Mouse (Mus musculus) bone marrow, adult 2 months (tissue): ENCODE measurements at regions not wholly inside any gene's neighbourhood (a gene's known extent, or its start where the extent isn't known, plus 50 kb on each side); places are given as distances from the start of the nearest gene placed in this dataset.

ENCODE experiments used
- H3K27ac ChIP-seq: fragments of 200-500 bp; 2 replicates; pipeline ENCODE4 v1.5.1; 2012; ENCODE audit warnings: low read depth, mild to moderate bottlenecking, control low read depth, inconsistent platforms, low read length; ENCODE audit not compliant: control insufficient read depth, poor library complexity, insufficient read depth
- H3K4me1 ChIP-seq: fragments of 200-500 bp; 2 replicates; pipeline ENCODE4 v1.6.1; 2011; ENCODE audit warnings: low read length; ENCODE audit not compliant: control insufficient read depth, insufficient read depth
- H3K4me3 ChIP-seq: fragments of 200-500 bp; replicated peaks from 2 replicates; pipeline ENCODE3; 2011; ENCODE audit warnings: mild to moderate bottlenecking, low read depth, low read length, control low read depth; ENCODE audit not compliant: control insufficient read depth
- CTCF ChIP-seq: fragments of 200-500 bp; IDR thresholded peaks from 2 replicates; pipeline ENCODE4 v1.5.1; 2011; ENCODE audit warnings: low read length, control low read depth; ENCODE audit not compliant: control insufficient read depth, insufficient read depth
- POLR2A ChIP-seq: fragments of 200-500 bp; IDR thresholded peaks from 2 replicates; pipeline ENCODE4 v1.6.1; 2011; ENCODE audit warnings: low read depth, mild to moderate bottlenecking, control low read depth, low read length, borderline replicate concordance; ENCODE audit not compliant: control insufficient read depth
- WGBS: fragments of 180-500 bp; shearing (Covaris S2); methylation state at CpG from one replicate; pipeline ENCODE4 v1.1.7; 2018; 5-methylcytosine and 5-hydroxymethylcytosine counted together

DNA sequence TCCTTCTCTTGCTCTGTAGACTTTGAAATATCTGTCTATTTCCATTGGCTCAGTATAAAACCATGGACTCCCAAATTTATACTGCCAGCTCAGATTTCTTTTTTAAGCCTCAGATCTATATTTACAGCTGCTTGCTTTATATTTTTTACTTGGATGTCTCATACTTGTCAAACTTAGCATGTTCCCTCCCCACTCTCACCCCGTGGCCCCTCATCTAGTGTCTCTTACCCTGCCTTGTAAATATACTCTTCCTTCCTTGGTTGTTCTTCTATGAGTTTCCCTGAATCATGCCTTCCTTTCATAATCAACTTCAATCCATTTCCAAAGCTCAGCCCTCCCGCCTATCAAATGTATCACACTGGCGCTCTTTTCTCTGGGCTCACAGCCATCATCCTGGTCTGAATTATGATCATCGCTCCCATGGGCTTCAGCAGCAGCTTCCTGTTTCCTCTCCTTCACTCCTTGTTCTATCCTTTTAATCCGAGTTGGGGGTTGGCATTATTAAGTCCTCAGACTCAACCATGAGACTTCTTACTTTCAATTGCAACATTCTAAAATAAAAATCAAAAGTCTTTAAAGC, 177.0 kb upstream of the Cnr1 start:
- Histone ChIP-seq H3K27ac (no peak overlapping the region), H3K4me3 (no peak overlapping the region), H3K4me1 (no peaks in the 10 kb centered on the region)
- TF ChIP-seq CTCF (no peak), POLR2A (no peak)
- 77% methylated on average over 5 of the region's 5 CpGs for WGBS

DNA sequence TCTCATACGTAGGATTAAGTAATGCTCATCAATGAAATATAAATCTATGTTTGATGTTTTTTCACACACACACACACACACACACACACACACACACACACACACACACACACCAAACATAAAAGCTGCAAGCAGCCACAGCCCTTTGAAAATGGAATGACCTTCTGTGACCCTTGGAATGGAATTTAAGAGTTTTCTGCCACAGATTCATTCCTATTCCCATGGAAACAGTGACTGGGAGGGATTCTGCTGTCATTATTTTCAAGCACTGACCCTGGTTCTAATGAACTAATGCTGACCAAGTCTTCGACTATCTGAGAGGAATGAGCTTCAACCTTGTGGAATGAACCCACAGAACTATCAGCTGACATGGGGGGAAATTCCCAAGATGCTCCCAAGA, 156.7 kb upstream of the Cnr1 start:
- no peak overlapping the region for H3K4me3 ChIP-seq
- TF ChIP-seq POLR2A (no peak), CTCF (no peak)
- no peak overlapping the region for H3K27ac ChIP-seq
- WGBS: 77% methylated on average over 2 of the region's 2 CpGs
- H3K4me1 ChIP-seq: no peaks in the 10 kb centered on the region

DNA sequence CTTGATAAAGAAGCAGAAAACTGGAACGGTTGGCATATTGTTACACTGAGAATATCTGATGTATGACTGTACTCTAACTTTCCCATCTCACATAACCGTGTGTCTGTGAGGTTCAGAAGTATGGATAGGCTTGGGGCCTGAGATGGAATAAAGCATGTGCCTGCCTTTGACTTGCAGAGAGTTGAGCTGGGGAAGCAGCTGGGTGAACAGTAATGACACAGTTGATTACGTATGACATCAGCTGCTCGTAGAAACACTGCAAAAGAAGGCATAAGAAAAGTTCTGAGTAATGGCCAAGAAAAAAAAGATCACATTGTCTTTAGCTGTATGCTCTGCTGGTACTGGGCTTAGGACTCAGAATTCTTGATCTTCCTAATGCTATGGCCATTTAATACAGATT, 138.4 kb upstream of the Cnr1 start:
- WGBS: 84% methylated on average over 4 of the region's 4 CpGs
- Histone ChIP-seq H3K27ac (no peak overlapping the region), H3K4me3 (no peak overlapping the region), H3K4me1 (no peaks in the 10 kb centered on the region)
- no peak for TF ChIP-seq CTCF
- TF ChIP-seq POLR2A: no peak

DNA sequence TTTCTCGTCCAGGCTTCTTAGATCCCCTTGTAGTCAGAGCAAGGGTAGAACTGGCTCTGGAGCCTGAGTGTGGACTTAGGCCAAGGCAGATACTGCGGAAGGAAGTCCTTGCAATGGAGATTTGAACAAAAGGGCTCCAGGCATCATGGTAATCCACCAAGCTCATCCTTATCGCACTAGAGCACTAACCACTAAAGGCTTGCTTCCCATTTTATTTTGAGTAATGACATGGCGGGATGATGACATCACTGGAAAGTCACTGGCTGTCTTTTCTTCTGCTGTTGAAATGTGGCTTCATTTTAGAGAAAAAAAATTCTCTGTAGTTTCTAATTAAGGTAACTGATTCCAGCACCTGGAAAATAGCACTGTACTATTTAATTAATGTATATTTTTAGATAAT, 137.4 kb upstream of the Cnr1 start:
- Histone ChIP-seq H3K4me3 (no peak overlapping the region), H3K4me1 (no peaks in the 10 kb centered on the region), H3K27ac (no peak overlapping the region)
- 55% methylated on average over 4 of the region's 4 CpGs for WGBS
- TF ChIP-seq CTCF (no peak), POLR2A (no peak)

DNA sequence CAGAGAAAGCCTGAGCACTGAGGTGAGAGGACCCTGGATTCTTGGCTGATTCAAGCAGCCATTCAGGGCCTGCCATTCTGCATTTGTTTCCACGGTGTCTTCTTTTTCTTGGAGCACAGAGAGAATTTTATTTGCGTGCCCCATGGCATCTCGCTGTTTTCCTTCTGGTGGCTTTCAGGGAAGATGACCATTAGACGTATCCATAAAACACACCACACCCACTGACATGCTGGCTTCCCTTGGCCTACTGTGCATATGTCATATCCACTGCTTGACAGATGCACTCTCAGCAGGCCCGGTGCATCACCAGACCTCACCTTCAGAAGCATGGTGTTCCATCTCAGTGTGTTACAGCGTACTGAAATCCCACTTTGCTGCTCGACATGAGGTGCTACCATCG, 131.0 kb upstream of the Cnr1 start:
- WGBS: 88% methylated on average over 8 of the region's 8 CpGs
- no peaks in the 10 kb centered on the region for H3K4me1 ChIP-seq
- no peak overlapping the region for H3K4me3 ChIP-seq
- H3K27ac ChIP-seq: no peak overlapping the region
- TF ChIP-seq CTCF (no peak), POLR2A (no peak)

DNA sequence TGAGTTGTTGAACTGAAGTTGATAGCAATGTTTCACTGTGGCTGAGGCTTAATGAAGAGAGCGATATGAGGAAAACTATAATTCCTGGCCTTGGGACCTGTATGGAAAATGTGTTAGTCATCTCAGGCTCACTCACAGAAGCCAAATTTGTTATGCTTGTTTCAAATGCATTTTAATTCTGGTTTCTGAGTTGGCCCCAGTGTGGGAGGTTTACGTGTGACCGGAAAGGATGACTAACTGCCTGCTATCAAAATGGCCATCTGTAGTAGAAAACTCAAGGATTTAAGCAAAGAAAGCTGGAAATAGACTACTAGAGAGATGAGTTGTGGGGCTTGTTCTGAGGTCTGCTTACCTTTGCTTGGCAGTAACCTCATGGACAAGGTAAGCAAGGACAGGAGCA, 128.9 kb upstream of the Cnr1 start:
- WGBS: 92% methylated on average over 3 of the region's 3 CpGs
- Histone ChIP-seq H3K4me3 (no peak overlapping the region), H3K27ac (no peak overlapping the region), H3K4me1 (no peaks in the 10 kb centered on the region)
- TF ChIP-seq CTCF (no peak), POLR2A (no peak)

DNA sequence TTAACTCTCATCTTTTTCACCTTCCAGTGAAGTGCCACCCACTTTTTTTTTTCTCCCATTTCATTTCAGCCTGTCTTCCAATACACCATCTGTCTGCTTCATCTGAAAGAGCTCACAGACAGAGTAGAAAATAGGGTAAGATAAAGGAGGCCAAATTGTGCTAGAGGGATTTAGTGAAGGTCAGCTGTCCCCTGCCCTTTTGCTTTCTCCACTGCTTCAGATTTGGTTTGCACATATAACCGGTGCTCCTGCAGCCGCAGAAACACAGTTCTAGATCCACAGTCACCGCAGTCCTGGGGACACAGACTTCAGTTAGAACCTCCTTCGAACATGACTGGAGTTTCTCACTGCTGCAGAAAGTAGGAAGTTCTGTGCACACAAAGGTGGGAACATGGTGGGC, 126.4 kb upstream of the Cnr1 start:
- whole genome bisulfite sequencing: 87% methylated on average over 4 of the region's 4 CpGs
- TF ChIP-seq POLR2A (no peak), CTCF (no peak)
- Histone ChIP-seq H3K27ac (no peak overlapping the region), H3K4me3 (no peak overlapping the region), H3K4me1 (no peaks in the 10 kb centered on the region)

DNA sequence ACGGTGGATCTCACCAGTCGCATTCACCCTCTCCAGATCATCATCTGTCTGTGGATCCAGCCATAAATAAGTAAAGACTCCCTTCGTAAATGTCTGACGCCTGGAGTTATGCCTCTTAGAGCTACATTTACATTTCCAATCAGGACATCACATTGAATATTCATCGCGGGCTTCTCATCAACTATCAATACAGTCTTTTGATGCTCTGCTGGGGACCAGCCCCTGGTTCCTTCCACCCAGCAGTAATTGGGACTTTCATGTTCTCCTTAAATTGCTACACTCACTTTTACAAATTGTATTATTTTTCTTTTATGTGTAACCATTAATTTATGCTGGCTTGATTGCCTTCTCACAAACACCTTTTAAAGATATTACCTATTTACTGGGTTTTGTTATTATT, 125.7 kb upstream of the Cnr1 start:
- TF ChIP-seq CTCF: no peak
- no peak for TF ChIP-seq POLR2A
- no peak overlapping the region for H3K27ac ChIP-seq
- H3K4me1 ChIP-seq: no peaks in the 10 kb centered on the region
- H3K4me3 ChIP-seq: no peak overlapping the region
- WGBS: 85% methylated on average over 6 of the region's 6 CpGs

DNA sequence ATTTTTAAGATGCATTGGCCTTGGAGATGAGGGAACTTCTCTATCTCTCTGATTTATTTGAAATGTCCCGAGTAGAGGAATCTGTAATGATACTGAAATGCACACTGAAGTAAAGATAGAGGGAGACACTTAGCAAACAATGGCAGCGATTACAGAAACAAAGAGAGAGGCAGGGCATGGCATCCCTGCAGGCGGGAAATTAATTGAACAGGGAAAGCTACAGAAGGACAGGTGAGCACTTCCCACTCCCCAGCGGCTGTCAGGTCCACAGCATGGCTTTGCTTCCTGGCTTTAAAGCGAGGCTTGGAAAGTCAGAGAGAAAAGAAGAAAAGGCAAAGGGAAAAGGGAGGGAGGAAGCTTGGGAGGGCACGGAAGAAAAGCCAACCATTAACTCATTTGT, 125.3 kb upstream of the Cnr1 start:
- WGBS: 66% methylated on average over 6 of the region's 6 CpGs
- Histone ChIP-seq H3K4me3 (no peak overlapping the region), H3K4me1 (no peaks in the 10 kb centered on the region), H3K27ac (no peak overlapping the region; the same call in 1 of the 2 replicates)
- TF ChIP-seq POLR2A: no peak
- TF ChIP-seq CTCF: no peak
